Mouse (Mus musculus): ENCODE measurements at regions not wholly inside any gene's neighbourhood (a gene's known extent, or its start where the extent isn't known, plus 50 kb on each side); places are given as distances from the start of the nearest gene placed in this dataset.
"Not testable (repeated sequence)": the region's sequence is repeated elsewhere in the genome, so short reads cannot be mapped to it uniquely, and the experiment has no call there.

DNA sequence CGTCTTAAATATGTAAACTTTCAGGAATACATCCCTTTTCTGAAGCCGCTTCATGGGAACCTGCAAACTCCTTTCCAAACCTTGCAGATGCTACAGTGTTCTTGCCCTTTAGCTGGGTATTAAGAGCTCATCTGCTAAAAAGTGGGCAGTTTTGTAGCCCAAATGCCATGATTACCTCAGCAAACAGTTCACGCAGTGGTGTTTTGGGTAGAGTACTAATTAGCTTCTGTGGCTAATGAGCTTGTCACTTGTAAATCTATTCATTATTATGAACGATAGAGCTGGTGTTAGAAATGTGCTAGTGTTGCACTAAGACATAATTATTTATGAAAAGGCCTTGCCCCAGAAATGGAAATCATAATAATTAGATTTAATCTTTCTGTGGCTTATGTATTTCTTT is 506.1 kb upstream of the Ccng1 start:
- no peak for DNase-seq (ENCODE audit: low read depth, low spot score)

DNA sequence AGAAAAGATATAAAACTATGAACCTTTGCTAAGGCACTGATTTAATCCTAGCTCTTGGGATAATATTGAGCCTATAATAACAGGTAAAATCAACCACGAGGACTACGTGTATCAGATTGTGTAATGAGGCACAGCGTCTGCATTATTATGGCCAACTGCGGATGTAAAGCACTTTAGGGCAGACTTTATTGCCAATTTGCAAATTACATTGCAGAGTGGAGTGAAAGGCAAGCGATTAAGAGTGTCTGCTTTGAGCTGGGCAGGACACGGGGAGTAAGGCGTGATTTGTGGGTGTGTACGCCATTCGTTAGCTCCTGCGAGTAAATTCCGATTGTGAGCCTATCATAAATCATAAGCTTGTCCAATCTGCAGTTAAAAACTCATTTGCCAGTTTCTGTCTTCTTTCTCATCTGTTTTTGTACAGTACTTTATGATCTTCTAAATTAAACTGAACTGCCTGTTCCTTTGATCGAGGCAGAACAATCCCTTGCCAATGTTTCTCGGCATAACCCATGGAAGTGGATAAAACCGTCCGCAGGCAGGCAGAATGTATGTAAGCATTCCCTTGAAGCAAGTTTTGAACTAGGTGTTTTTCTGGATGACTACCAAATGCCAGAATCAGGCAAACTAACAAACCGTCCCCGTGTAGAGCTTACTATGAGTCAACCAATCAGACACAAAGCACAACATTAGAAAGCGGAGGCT is 505.0 kb upstream of the Ccng1 start:
- peak; percentile 1 for DNase-seq (ENCODE audit: low read depth, low spot score)

DNA sequence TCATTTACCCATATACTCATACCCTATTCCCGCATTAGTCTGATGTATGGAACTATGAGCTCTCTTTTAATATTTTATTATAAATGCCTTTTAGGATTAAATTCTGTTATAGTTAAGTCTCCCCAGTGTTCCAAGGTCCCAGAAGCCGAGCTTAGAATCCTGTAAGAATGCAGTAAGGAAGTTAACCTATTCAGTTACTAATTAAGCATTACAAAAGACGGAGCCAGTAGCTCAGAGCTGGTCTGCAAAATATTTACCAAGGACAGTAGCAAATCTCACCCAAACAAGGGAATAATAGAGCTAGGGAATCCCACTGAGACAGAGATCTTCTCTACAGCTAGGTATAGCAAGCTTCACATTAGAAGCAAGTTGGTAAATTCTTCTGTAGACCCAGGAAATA is 459.4 kb upstream of the Ccng1 start:
- not testable (repeated sequence) for DNase-seq (ENCODE audit: low read depth, low spot score)

DNA sequence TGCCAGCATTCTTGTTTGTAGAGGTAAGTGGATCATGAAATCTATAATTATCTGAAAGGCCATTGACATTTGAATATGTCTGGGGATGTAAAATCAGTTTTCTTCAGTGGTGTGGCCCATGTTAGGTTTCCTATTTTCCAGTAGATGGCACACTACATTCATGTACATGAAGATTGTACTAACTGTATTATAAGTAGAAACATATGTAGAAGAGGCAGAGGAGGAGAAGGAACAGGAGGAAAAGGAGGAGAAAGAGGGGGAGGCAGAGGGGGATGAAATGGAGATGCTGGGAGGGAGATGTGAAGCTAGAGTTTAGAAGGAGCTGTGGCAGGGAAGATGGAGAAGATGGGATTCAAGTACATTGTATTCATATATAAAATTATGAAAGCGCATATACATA is 447.1 kb upstream of the Ccng1 start:
- DNase-seq (ENCODE audit: low read depth, low spot score), result peak; percentile 12

DNA sequence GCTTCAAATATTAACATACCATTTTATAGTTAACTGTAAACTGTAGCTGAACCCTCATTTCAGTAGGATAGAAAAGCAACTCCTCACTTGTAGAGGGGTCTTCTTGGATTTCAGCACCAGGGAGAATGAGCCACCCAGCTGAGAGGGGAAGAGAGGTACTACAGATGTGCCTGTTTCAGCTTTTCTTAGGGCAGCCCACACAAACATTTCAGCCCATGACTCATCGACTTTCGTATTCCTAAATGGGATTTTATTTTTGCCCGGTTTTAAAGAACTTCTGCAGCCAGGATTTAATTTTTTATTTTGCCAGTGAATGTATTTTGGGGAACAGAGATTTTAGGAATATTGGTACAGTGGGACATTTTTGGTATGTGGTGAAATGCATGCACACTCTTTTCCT is 438.9 kb upstream of the Ccng1 start:
- no peak for DNase-seq (ENCODE audit: low read depth, low spot score)

DNA sequence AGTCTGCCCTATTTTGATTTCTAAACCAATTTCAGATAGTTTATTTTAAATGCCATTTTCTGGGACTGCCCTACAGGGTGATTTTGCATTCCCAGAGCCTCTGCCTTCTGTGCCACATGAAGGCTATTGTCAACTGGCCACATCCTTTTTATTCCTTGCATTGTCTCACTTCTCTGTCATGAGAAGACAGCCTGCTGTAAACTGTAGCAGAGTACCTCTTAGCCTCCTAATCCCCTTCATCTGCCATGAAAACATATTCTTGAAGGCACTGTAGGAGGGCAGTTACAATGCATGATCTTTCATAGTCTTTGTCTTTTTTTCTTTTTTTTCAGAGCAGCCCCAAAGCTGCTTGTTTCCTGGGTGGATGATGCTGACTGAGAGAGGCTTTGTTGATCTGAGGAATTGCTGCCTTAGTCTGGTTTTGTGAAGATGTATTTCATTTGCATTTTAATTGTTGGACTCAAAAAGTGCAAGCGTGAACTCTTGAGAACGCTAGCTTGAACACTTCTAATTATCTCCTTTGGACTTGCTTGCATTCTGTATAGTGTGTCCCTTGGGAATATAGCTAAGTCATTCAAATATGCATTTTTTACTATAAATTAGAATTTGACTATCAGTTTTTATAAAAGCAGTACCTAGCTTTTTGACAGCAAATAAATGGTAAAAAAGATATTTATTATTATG is 405.5 kb upstream of the Ccng1 start:
- peak; percentile 8 for DNase-seq (ENCODE audit: low read depth, low spot score)

DNA sequence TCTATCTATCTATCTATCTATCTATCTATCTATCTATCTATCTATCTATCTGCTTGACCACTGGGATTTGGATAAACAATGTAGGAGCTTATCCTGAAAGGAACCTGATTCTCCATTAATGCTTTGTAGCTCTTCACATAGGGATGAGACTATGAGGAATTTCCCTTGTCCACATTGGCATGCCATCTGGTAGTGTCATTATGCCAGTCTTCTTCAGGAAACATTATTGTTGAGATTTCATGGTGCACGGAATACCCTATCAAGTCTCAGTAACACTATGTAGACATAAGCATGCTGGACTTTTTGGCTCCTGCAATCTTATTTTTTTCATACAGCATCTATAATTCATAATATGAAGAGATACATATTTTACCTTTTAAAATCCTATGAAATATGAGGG is 404.8 kb upstream of the Ccng1 start:
- DNase-seq (ENCODE audit: low read depth, low spot score), result no peak

DNA sequence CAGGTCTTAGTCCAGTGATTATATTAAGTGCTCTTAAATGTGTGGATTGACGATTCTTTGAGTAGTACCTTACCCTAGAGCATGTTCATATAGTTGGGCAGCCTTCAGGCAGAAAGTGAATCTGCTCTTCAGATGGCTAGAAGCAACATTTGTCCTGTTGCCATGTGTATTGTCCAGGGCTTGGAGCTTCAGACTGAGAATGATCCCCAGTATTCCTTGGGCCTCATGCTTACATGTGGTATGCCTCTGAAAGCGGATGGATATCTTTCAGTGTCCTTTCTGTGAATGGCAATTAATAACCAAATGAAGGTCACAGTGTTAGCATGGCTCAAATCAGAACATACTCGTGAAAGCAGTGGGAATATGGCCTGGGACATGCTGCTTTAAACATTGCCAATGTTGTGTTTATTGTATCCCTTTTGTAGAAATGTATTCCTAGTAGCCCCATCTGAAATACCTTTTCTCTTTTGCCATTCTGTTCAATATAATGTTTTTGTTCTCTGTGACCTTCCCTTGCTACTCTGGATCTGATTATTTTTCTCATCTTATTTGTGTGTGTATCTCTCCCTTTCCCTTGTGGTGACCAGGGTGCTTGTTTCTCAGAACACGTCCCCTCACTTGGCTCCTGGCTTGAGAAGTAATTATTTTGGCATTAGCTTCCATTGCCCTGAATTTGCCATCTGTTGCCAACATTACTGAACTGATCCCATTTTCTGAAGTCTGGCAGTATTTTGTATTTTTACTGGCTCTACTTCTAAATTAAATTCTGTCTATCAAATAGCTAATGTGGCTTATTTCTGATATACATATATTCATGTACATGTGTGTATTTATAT is 403.9 kb upstream of the Ccng1 start:
- no peak for DNase-seq (ENCODE audit: low read depth, low spot score)

DNA sequence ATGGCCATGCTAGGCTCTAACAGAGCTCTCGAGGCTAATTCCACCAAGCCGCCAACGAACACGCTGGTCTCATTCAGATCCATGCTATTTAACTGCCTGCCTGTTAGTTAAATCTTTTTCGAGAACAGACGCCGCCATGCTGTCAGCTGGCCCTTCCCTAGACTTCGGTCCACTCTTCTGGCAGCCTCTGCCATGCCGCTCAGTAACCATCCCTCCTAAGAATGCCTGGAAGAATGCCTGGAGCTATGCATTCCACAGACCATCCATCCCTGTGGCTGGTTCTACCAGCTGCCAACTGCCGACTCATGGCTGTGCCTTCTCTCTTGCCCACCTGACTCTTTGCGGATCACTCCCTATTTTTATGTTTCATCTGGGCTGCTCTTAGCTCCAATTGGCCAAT is 402.2 kb upstream of the Ccng1 start:
- no peak for DNase-seq (ENCODE audit: low read depth, low spot score)
